Comparison of ENCODE assay signal across 11 mouse cellular contexts in the genomic region with DNA sequence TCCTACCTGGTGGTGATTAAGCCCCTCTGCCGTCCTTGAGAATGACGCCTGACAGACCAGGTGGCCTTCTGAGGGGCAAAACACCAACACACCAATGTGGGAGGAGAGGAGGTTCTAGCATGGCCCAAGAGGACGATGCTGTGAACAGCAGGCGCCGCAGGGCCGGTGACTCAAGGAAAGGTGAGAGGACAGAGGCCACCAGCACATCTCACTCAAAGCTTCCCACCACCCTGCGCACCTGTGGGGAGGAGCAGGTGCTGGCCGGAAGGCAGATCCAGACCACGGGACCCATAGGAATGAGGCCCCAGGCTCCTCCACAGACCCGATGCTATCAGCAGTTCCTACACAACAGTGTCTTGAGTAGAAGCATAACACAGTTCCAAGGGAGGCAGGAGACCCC. TPM values are rescaled to one million over a fixed set of nuclear protein-coding genes. Genes with fewer than 3 reads are reported as not detected.
DNase-seq lines count a peak whose midpoint lies in the region; ATAC-seq and TF ChIP-seq lines count a peak whose summit lies in the region.
"Had no signal": no experiment of that assay in that cellular context is flagged by ENCODE, and none has a peak within 500 bp of the region (broad histone marks: within the 10 kb centered on the region; RNA-seq: fewer than 3 reads in every experiment).

No protein-coding gene starts in this region.

- no peak overlapping the region for H3K4me3 ChIP-seq in heart, embryonic 16.5 days (ENCODE audit: low read length)
- peak overlapping the region; percentile 83 for H3K4me3 ChIP-seq in forebrain, embryonic 16.5 days (replicated peaks; ENCODE audit: low read length)
- peak overlapping the region; percentile 94 for H3K4me3 ChIP-seq in midbrain, embryonic 12.5 days
- no peak overlapping the region for H3K4me3 ChIP-seq in gastrocnemius, adult 2 months

- no peak overlapping the region for H3K27ac ChIP-seq in heart, embryonic 16.5 days (ENCODE audit: low read length)
- H3K27ac ChIP-seq in forebrain, embryonic 16.5 days (ENCODE audit: low read length) = no peak overlapping the region; the same call in 1 of the 2 replicates
- H3K27ac ChIP-seq in midbrain, embryonic 12.5 days (replicated peaks) = peak overlapping the region; percentile 88
- no peak overlapping the region for H3K27ac ChIP-seq in gastrocnemius, adult 2 months

- H3K9ac ChIP-seq in heart, embryonic 16.5 days (ENCODE audit: low read length) = no peak overlapping the region
- peak overlapping the region; percentile 97 for H3K9ac ChIP-seq in forebrain, embryonic 16.5 days (replicated peaks; ENCODE audit: low read depth, low read length)
- peak overlapping the region; percentile 99 for H3K9ac ChIP-seq in midbrain, embryonic 12.5 days (replicated peaks)

- no peak for DNase-seq in heart, postnatal 4 days
- peak; percentile 45 to 52 for DNase-seq in cerebellum, postnatal 36 days
- DNase-seq in gastrocnemius, adult 2 months = no peak
- DNase-seq in spleen, postnatal 14 days (ENCODE audit: low spot score in 2 of 2) = no peak
- no peak for DNase-seq in urinary bladder, adult 18-20 months (ENCODE audit: low spot score in 2 of 2)
- DNase-seq: spleen, adult 18-20 months had no signal

- H3K4me2 ChIP-seq in heart, embryonic 16.5 days (ENCODE audit: low read depth, low read length) = 0 out of 2 replicates have a peak overlapping the region, but pooled peaks have one; percentile 87
- H3K4me2 ChIP-seq in forebrain, embryonic 16.5 days (ENCODE audit: low read length) = peak overlapping the region; percentile 77
- H3K4me2 ChIP-seq in midbrain, embryonic 12.5 days (replicated peaks) = peak overlapping the region; percentile 80

- H3K9me3 ChIP-seq in heart, embryonic 16.5 days (replicated peaks; ENCODE audit: control insufficient read depth, low read length) = no peaks in the 10 kb centered on the region
- no peaks in the 10 kb centered on the region for H3K9me3 ChIP-seq in forebrain, embryonic 16.5 days (ENCODE audit: control insufficient read depth, low read length)
- no peaks in the 10 kb centered on the region for H3K9me3 ChIP-seq in midbrain, embryonic 12.5 days

- TF ChIP-seq CTCF in gastrocnemius, adult 2 months (IDR thresholded peaks at IDR 0.05) = no peak

- intact Hi-C loops in gastrocnemius, adult 2 months (cut with DNase I) = no loop called here

- ATAC-seq in heart, embryonic 16.5 days (replicated peaks; ENCODE audit: extremely low read depth, insufficient read depth, low FRiP score) = no peak
- ATAC-seq in forebrain, embryonic 16.5 days = no peak
- ATAC-seq in midbrain, embryonic 12.5 days (ENCODE audit: low FRiP score, low read depth) = no peak

- no peaks in the 10 kb centered on the region for H3K36me3 ChIP-seq in heart, embryonic 16.5 days (ENCODE audit: control insufficient read depth, insufficient read depth)
- H3K36me3 ChIP-seq in forebrain, embryonic 16.5 days (ENCODE audit: control insufficient read depth, insufficient read depth) = no peaks in the 10 kb centered on the region
- H3K36me3 ChIP-seq in midbrain, embryonic 12.5 days = no peaks in the 10 kb centered on the region
- H3K36me3 ChIP-seq: G1E had no signal

- peaks cover 5% of the 10 kb centered on the region; the same call in 1 of the 2 replicates for H3K27me3 ChIP-seq in heart, embryonic 16.5 days (ENCODE audit: control insufficient read depth, insufficient read depth, low read length)
- no peaks in the 10 kb centered on the region for H3K27me3 ChIP-seq in forebrain, embryonic 16.5 days (replicated peaks; ENCODE audit: control insufficient read depth, insufficient read depth, low read length)
- peaks cover 14% of the 10 kb centered on the region; the same call in 1 of the 2 replicates for H3K27me3 ChIP-seq in midbrain, embryonic 12.5 days

- H3K4me1 ChIP-seq in heart, embryonic 16.5 days (ENCODE audit: control insufficient read depth, insufficient read depth, low read length) = peaks cover 12% of the 10 kb centered on the region
- peaks cover 52% of the 10 kb centered on the region for H3K4me1 ChIP-seq in forebrain, embryonic 16.5 days (replicated peaks; ENCODE audit: control insufficient read depth, insufficient read depth, low read length)
- peaks cover 46% of the 10 kb centered on the region for H3K4me1 ChIP-seq in midbrain, embryonic 12.5 days

- WGBS in heart, embryonic 16.5 days = 47% methylated on average over 10 of the region's 10 CpGs
- 38% methylated on average over 10 of the region's 10 CpGs for WGBS in forebrain, embryonic 16.5 days
- WGBS in midbrain, embryonic 12.5 days = 39% methylated on average over 10 of the region's 10 CpGs

RNA-seq across cellular contexts. Expression of gene Nkain1, which starts 1.4 kb away (rescaled TPM):
- 0.12 and 0.49 TPM in 2 replicates for polyA plus RNA-seq in heart, embryonic 16.5 days (2015; fragmentation: Nextera tagmentation; extraction: Ambion mirVana)
- 10 to 100 TPM; 11.2 to 15.2 TPM for total RNA-seq in heart, postnatal 4 days (2021)
- polyA plus RNA-seq in forebrain, embryonic 16.5 days (2015; fragmentation: Nextera tagmentation; extraction: Ambion mirVana) = 7.1 and 8.1 TPM in 2 replicates
- 16.6 and 17.0 TPM in 2 replicates for polyA plus RNA-seq in midbrain, embryonic 12.5 days (2016; fragmentation: Nextera tagmentation; extraction: Ambion mirVana)
- total RNA-seq in gastrocnemius, adult 2 months (2021) = 10 to 100 TPM; 11.5 to 17.9 TPM
- total RNA-seq: G1E; megakaryocyte, adult 5-6 weeks had no signal
- polyA plus RNA-seq: G1E had no signal

Comparison
In these comparisons a context has a peak if more than half of its experiments do, and no peak if none do; other contexts are left out.
1. H3K4me3 ChIP-seq: peak in forebrain, embryonic 16.5 days (single experiment) and midbrain, embryonic 12.5 days (single experiment); none in heart, embryonic 16.5 days (single experiment) and gastrocnemius, adult 2 months (single experiment).
2. DNase-seq: peak in cerebellum, postnatal 36 days (2 of 2); none in heart, postnatal 4 days (single experiment), gastrocnemius, adult 2 months (single experiment), spleen, postnatal 14 days (0 of 2) and urinary bladder, adult 18-20 months (0 of 2).
3. Peak in every context shown above with its lines, with median percentiles within 50 percentile points of each other: H3K4me2 ChIP-seq.